Mouse (Mus musculus) midbrain, embryonic 16.5 days (tissue): ENCODE results near the gene Gpnmb. TPM values are rescaled to one million over a fixed set of nuclear protein-coding genes. Genes with fewer than 3 reads are reported as not detected.

Experiments
- ATAC-seq: fragments of 200-750 bp; cut with Nextera tagmentation; 2 replicates; pipeline ENCODE4 v1.8.0; 2017; ENCODE audit warnings: moderate TSS enrichment
- H3K27ac ChIP-seq: fragments of 300-500 bp; sonication (generic); 2 replicates; pipeline ENCODE4 v1.5.1; 2014; ENCODE audit warnings: mild to moderate bottlenecking, low read length, mixed read lengths
- H3K27me3 ChIP-seq: fragments of 300-500 bp; sonication (generic); 2 replicates; pipeline ENCODE4 v1.6.1; 2014; ENCODE audit warnings: low read depth, low read length, mixed read lengths; ENCODE audit not compliant: control insufficient read depth, insufficient read depth
- H3K36me3 ChIP-seq: fragments of 300-500 bp; sonication (generic); 2 replicates; pipeline ENCODE4 v1.6.1; 2014; ENCODE audit warnings: mild to moderate bottlenecking, low read length, moderate library complexity, mixed read lengths; ENCODE audit not compliant: control insufficient read depth, insufficient read depth
- H3K4me1 ChIP-seq: fragments of 300-500 bp; sonication (generic); 2 replicates; pipeline ENCODE4 v1.6.1; 2014; ENCODE audit warnings: mild to moderate bottlenecking, low read length, mixed read lengths; ENCODE audit not compliant: control insufficient read depth, insufficient read depth
- H3K4me2 ChIP-seq: fragments of 300-500 bp; sonication (generic); 2 replicates; pipeline ENCODE4 v1.6.1; 2014; ENCODE audit warnings: mild to moderate bottlenecking, low read length, mixed read lengths
- H3K4me3 ChIP-seq: fragments of 300-500 bp; sonication (generic); 2 replicates; pipeline ENCODE4 v1.5.1; 2014; ENCODE audit warnings: low read depth, mild to moderate bottlenecking, low read length, moderate library complexity, mixed read lengths
- H3K9ac ChIP-seq: fragments of 300-500 bp; sonication (generic); 2 replicates; pipeline ENCODE4 v1.6.1; 2014; ENCODE audit warnings: low read depth, low read length, mixed read lengths
- H3K9me3 ChIP-seq: fragments of 300-500 bp; sonication (generic); replicated peaks from 2 replicates; pipeline ENCODE4 v1.6.1; 2014; ENCODE audit warnings: mild to moderate bottlenecking, low read length, mixed read lengths; ENCODE audit not compliant: control insufficient read depth, poor library complexity, severe bottlenecking
- WGBS: fragments of 180-500 bp; shearing (Covaris S2); extraction: QIAGEN DNeasy Blood & Tissue Kit; methylation state at CpG from one replicate; pipeline ENCODE4 v1.1.7; 2014; 5-methylcytosine and 5-hydroxymethylcytosine counted together
- polyA plus RNA-seq: library from polyadenylated mRNA; unstranded; fragments of >200 nt; fragmentation: Nextera tagmentation; extraction: Ambion mirVana; gene quantifications from 2 replicates; pipeline ENCODE4 v1.2.1, GENCODE M21; 2015

The Gpnmb gene
- polyA plus RNA-seq, 1 experiment from 2014 or later = 0.63 TPM

DNA sequence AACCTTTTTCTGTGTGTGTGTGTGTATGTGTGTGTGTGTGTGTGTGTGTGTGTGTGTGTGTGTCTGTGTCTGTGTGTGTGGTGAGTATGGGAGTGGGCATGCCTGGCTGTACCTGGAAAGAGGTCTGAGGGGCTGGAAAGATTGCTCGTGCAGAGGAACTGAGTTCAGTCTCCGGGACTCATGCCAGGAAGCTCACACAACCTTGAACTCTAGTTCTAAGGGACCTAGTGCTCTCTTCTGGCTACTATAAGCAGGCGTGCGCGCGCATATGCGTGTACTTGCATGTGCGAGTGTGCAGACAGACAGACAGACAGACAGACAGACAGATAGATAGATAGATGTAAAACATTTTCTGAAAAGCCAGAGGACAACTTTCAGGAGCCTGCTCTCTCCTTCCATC, 79.9 kb downstream of the Gpnmb start:
- no peaks in the 10 kb centered on the region for H3K27me3 ChIP-seq
- no peaks in the 10 kb centered on the region for H3K4me1 ChIP-seq
- no peaks in the 10 kb centered on the region for H3K36me3 ChIP-seq
- ATAC-seq = no peak
- H3K27ac ChIP-seq = no peak overlapping the region
- no peaks in the 10 kb centered on the region for H3K9me3 ChIP-seq
- WGBS = 94% methylated on average over 8 of the region's 8 CpGs
- no peak overlapping the region for H3K4me2 ChIP-seq
- H3K9ac ChIP-seq = no peak overlapping the region
- no peak overlapping the region for H3K4me3 ChIP-seq

DNA sequence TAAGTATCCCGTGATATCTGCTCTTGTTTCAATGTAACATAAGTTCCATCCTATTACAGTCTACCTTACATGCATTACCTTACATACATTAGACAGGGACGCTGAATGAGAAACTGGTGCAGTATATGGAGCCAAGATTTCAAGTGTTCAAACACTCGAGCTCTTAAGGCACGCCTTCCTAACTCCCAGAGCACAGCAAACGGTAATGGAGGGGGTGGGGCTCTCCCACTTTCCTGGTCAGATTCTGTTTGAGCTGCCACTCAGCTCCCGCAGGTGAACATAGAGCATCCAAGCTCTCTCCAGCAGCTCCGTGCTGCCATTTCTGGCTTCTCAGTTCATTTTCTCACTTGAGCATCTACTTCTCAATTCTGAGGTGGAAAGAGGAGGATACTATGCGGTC, 82.1 kb downstream of the Gpnmb start:
- ATAC-seq = no peak
- Histone ChIP-seq H3K27ac (peak overlapping the region; percentile 31; the same call in 1 of the 2 replicates), H3K9me3 (peaks cover 5% of the 10 kb centered on the region; the same call in 1 of the 2 replicates), H3K27me3 (no peaks in the 10 kb centered on the region), H3K4me1 (no peaks in the 10 kb centered on the region), H3K36me3 (no peaks in the 10 kb centered on the region), H3K9ac (no peak overlapping the region), H3K4me3 (no peak overlapping the region), H3K4me2 (no peak overlapping the region)
- WGBS = 78% methylated on average over 8 of the region's 8 CpGs

DNA sequence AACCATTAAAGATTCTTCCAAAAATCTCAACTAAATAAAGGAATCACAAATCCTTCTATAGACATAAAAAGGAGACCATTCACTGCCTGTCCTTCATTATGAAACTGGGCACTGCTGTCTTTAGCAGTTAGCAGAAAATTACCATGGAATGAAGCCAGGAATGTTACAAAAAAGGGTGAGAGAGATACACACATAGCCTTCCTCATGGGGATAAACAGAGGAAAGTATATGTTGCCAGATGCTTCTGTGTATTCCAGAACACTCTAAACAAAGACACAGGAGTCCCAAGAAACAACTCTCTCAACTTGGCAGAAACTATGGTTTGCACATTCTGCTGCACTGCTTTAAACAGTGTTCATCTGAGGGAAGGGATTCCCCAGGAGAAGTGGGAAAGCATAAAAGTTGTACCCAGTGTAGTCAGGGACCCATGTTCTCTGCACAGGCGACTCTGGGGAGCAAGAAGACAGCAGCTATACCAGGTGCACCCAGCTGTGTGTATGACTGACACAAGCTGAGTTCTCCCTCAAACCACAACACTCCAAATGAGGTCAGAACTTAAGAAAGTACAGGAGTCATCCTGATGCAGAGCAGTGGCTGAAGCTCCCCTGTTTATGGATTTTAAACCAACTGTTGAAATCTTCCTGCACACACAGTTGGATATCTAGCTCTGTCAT, 83.3 kb downstream of the Gpnmb start:
- no peak for ATAC-seq

DNA sequence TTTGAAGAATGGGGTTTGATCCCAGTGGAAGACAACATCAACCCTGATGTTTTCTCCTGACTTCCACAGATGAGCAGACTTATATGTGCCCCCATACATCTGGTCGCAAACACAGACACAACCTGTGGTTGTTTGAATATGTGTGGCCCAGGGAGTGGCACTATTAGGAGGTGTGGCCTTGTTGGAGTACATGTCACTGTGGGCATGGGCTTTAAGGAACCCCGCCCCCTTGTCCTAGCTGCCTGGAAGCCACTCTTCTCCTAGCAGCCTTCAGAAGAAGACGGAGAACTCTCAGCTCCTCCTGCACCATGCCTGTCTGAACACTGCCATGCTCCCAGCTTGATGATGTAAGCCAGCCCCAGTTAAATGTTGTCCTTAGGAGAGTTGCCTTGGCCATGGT, 84.0 kb downstream of the Gpnmb start:
- no peak for ATAC-seq
- WGBS = 93% methylated on average over 3 of the region's 3 CpGs

More for the DNA sequence above, 83.3 kb downstream of the Gpnmb start:
- WGBS = 78% methylated on average over 1 of the region's 1 CpGs
- Histone ChIP-seq H3K9me3 (peaks cover 5% of the 10 kb centered on the region; the same call in 1 of the 2 replicates), H3K4me2 (no peak overlapping the region), H3K4me3 (no peak overlapping the region), H3K27me3 (no peaks in the 10 kb centered on the region), H3K4me1 (no peaks in the 10 kb centered on the region), H3K36me3 (no peaks in the 10 kb centered on the region), H3K27ac (no peak overlapping the region), H3K9ac (no peak overlapping the region)

More for the DNA sequence above, 84.0 kb downstream of the Gpnmb start:
- Histone ChIP-seq H3K9me3 (peaks cover 5% of the 10 kb centered on the region; the same call in 1 of the 2 replicates), H3K27ac (no peak overlapping the region), H3K36me3 (no peaks in the 10 kb centered on the region), H3K4me2 (no peak overlapping the region), H3K4me1 (no peaks in the 10 kb centered on the region), H3K4me3 (no peak overlapping the region), H3K27me3 (no peaks in the 10 kb centered on the region), H3K9ac (no peak overlapping the region)

Other genes starting within 250 kb of the Gpnmb start
- 17.9 and 19.7 TPM in 2 replicates for gene Tmem176a, start 195.6 kb upstream of the Gpnmb start, polyA plus RNA-seq
- 113 and 127 TPM in 2 replicates for gene Tmem176b, start 195.1 kb upstream of the Gpnmb start, polyA plus RNA-seq
- gene Aoc1, start 163.7 kb upstream of the Gpnmb start, polyA plus RNA-seq = 0.07 TPM in 1 of 2 replicates, not detected in the other
- not detected in 2 replicates for gene 1600015I10Rik, start 106.7 kb upstream of the Gpnmb start, polyA plus RNA-seq
- not detected in 2 replicates for gene Doxl2, start 61.6 kb upstream of the Gpnmb start, polyA plus RNA-seq
- gene Svs1, start 49.7 kb upstream of the Gpnmb start, polyA plus RNA-seq = not detected in 2 replicates
- gene Malsu1, start 37.2 kb downstream of the Gpnmb start, polyA plus RNA-seq = 61.6 and 69.4 TPM in 2 replicates
- 17.1 and 24.0 TPM in 2 replicates for gene Igf2bp3, start 178.4 kb downstream of the Gpnmb start, polyA plus RNA-seq
- gene Tra2a, start 227.5 kb downstream of the Gpnmb start, polyA plus RNA-seq = 105 and 141 TPM in 2 replicates